Mouse (Mus musculus) midbrain, embryonic 11.5 days (tissue): Measurements from ENCODE around the gene Psmd13. TPM values are rescaled to one million over a fixed set of nuclear protein-coding genes. Genes with fewer than 3 reads are reported as not detected.

Experiments
- ATAC-seq: fragments of 200-750 bp; cut with Nextera tagmentation; 2 replicates; pipeline ENCODE4 v1.8.0; 2017; ENCODE audit warnings: moderate TSS enrichment, moderate library complexity; ENCODE audit not compliant: low FRiP score
- DNase-seq: peaks from one replicate; pipeline ENCODE4 v3.0.0; 2015; ENCODE audit warnings: low spot score; ENCODE audit errors: missing footprints
- H3K27ac ChIP-seq: fragments of 300-500 bp; sonication (generic); 2 replicates; pipeline ENCODE4 v1.5.1; 2014; ENCODE audit warnings: low read depth, low read length
- H3K27me3 ChIP-seq: fragments of 300-500 bp; sonication (generic); 2 replicates; pipeline ENCODE4 v1.6.1; 2014; ENCODE audit warnings: mild to moderate bottlenecking, low read length, moderate library complexity, mixed read lengths; ENCODE audit not compliant: control insufficient read depth, insufficient read depth
- H3K36me3 ChIP-seq: fragments of 300-500 bp; sonication (generic); 2 replicates; pipeline ENCODE4 v1.6.1; 2014; ENCODE audit warnings: mild to moderate bottlenecking, low read length, moderate library complexity, mixed read lengths; ENCODE audit not compliant: control insufficient read depth, insufficient read depth
- H3K4me1 ChIP-seq: fragments of 300-500 bp; sonication (generic); 2 replicates; pipeline ENCODE4 v1.6.1; 2014; ENCODE audit warnings: low read length; ENCODE audit not compliant: control insufficient read depth, insufficient read depth
- H3K4me2 ChIP-seq: fragments of 300-500 bp; sonication (generic); 2 replicates; pipeline ENCODE4 v1.6.1; 2014; ENCODE audit warnings: mild to moderate bottlenecking, moderate library complexity
- H3K4me3 ChIP-seq: fragments of 300-500 bp; sonication (generic); 2 replicates; pipeline ENCODE4 v1.5.1; 2014; ENCODE audit warnings: low read depth, low read length
- H3K9ac ChIP-seq: fragments of 300-500 bp; sonication (generic); 2 replicates; pipeline ENCODE4 v1.6.1; 2014; ENCODE audit warnings: low read length
- H3K9me3 ChIP-seq: fragments of 300-500 bp; sonication (generic); 2 replicates; pipeline ENCODE4 v1.6.1; 2016; ENCODE audit warnings: low read length; ENCODE audit not compliant: control insufficient read depth
- WGBS: fragments of 180-500 bp; shearing (Covaris S2); extraction: QIAGEN DNeasy Blood & Tissue Kit; methylation state at CpG from one replicate; pipeline ENCODE4 v1.1.7; 2014; 5-methylcytosine and 5-hydroxymethylcytosine counted together
- polyA plus RNA-seq: library from polyadenylated mRNA; unstranded; fragments of >200 nt; fragmentation: Nextera tagmentation; extraction: Ambion mirVana; gene quantifications from 2 replicates; pipeline ENCODE4 v1.2.1, GENCODE M21; 2014

Psmd13 gene
- polyA plus RNA-seq: 173 and 182 TPM in 2 replicates

- WGBS: under 1% methylated on average over 59 of the region's 59 CpGs
- H3K27ac ChIP-seq: peak within 1 kb of the TSS; percentile 75
- H3K9ac ChIP-seq: peak within 1 kb of the TSS; percentile 49
- peak; percentile 99 for DNase-seq
- H3K4me2 ChIP-seq: peak within 1 kb of the TSS; percentile 85
- H3K4me3 ChIP-seq: peak within 1 kb of the TSS; percentile 52
- peaks cover 8% of the 10 kb centered on the region for H3K4me1 ChIP-seq
- no peaks in the 10 kb centered on the region for H3K27me3 ChIP-seq
- H3K9me3 ChIP-seq: no peaks in the 10 kb centered on the region
- H3K36me3 ChIP-seq: no peaks in the 10 kb centered on the region
- ATAC-seq: peak; percentile 95
These were observed at the start of gene Psmd13, which contains the start of gene Sirt3 for GRCm38 (mm10) chr7:140881696-140882468. Gene Psmd13 (plus strand): TSS chr7:140881968. Gene Sirt3 (minus strand): TSS chr7:140882309.

GRCm38 (mm10) chr7:140833341-140833740 is 48.4 kb upstream of the Psmd13 start:
- Histone ChIP-seq H3K4me2 (no peak overlapping the region), H3K4me3 (no peak overlapping the region), H3K36me3 (no peaks in the 10 kb centered on the region), H3K4me1 (no peaks in the 10 kb centered on the region), H3K27me3 (no peaks in the 10 kb centered on the region), H3K27ac (no peak overlapping the region), H3K9me3 (no peaks in the 10 kb centered on the region), H3K9ac (no peak overlapping the region)
- no peak for ATAC-seq
- WGBS: 74% methylated on average over 4 of the region's 4 CpGs
- DNase-seq: peak; percentile 47

- no peak for ATAC-seq
- H3K4me1 ChIP-seq: no peaks in the 10 kb centered on the region
- no peaks in the 10 kb centered on the region for H3K27me3 ChIP-seq
- no peaks in the 10 kb centered on the region for H3K9me3 ChIP-seq
- H3K9ac ChIP-seq: no peak within 1 kb of the TSS
- no peaks in the 10 kb centered on the region for H3K36me3 ChIP-seq
- no peak for DNase-seq
- 43% methylated on average over 20 of the region's 20 CpGs for WGBS
- H3K27ac ChIP-seq: no peak within 1 kb of the TSS
- no peak within 1 kb of the TSS for H3K4me3 ChIP-seq
- no peak within 1 kb of the TSS for H3K4me2 ChIP-seq
These were observed 46.6 kb upstream of the Psmd13 start, which contains the start of gene Urah for GRCm38 (mm10) chr7:140834968-140835757. Gene Urah (plus strand): TSS chr7:140835018.

GRCm38 (mm10) chr7:140835758-140836087 is 46.0 kb upstream of the Psmd13 start:
- H3K4me1 ChIP-seq: no peaks in the 10 kb centered on the region
- H3K27ac ChIP-seq: no peak overlapping the region
- ATAC-seq (no peak), DNase-seq (no peak)
- no peak overlapping the region for H3K9ac ChIP-seq
- no peak overlapping the region for H3K4me2 ChIP-seq
- no peaks in the 10 kb centered on the region for H3K9me3 ChIP-seq
- H3K36me3 ChIP-seq: no peaks in the 10 kb centered on the region
- no peaks in the 10 kb centered on the region for H3K27me3 ChIP-seq
- WGBS: 73% methylated on average over 2 of the region's 2 CpGs
- no peak overlapping the region for H3K4me3 ChIP-seq

GRCm38 (mm10) chr7:140836243-140837115 is 45.3 kb upstream of the Psmd13 start:
- H3K9me3 ChIP-seq: no peaks in the 10 kb centered on the region
- ATAC-seq (no peak), DNase-seq (no peak)
- H3K9ac ChIP-seq: no peak overlapping the region
- no peaks in the 10 kb centered on the region for H3K4me1 ChIP-seq
- no peak overlapping the region for H3K4me3 ChIP-seq
- 84% methylated on average over 9 of the region's 9 CpGs for WGBS
- no peaks in the 10 kb centered on the region for H3K27me3 ChIP-seq
- H3K36me3 ChIP-seq: no peaks in the 10 kb centered on the region
- H3K27ac ChIP-seq: no peak overlapping the region
- no peak overlapping the region for H3K4me2 ChIP-seq

GRCm38 (mm10) chr7:140839556-140839955 is 42.2 kb upstream of the Psmd13 start:
- H3K27ac ChIP-seq: no peak overlapping the region
- H3K27me3 ChIP-seq: 0 out of 2 replicates have a peak, but pooled peaks cover 2% of the 10 kb centered on the region
- no peaks in the 10 kb centered on the region for H3K36me3 ChIP-seq
- no peak overlapping the region for H3K4me2 ChIP-seq
- WGBS: 69% methylated on average over 5 of the region's 5 CpGs
- ATAC-seq (no peak), DNase-seq (peak; percentile 76)
- H3K4me3 ChIP-seq: no peak overlapping the region
- no peaks in the 10 kb centered on the region for H3K4me1 ChIP-seq
- H3K9me3 ChIP-seq: no peaks in the 10 kb centered on the region
- no peak overlapping the region for H3K9ac ChIP-seq

- Histone ChIP-seq H3K36me3 (no peaks in the 10 kb centered on the region), H3K4me2 (no peak overlapping the region), H3K9me3 (no peaks in the 10 kb centered on the region), H3K9ac (no peak overlapping the region), H3K27me3 (0 out of 2 replicates have a peak, but pooled peaks cover 2% of the 10 kb centered on the region), H3K4me3 (no peak overlapping the region), H3K27ac (no peak overlapping the region), H3K4me1 (no peaks in the 10 kb centered on the region; the same call in 1 of the 2 replicates)
- peak; percentile 62 for DNase-seq
- 39% methylated on average over 19 of the region's 19 CpGs for WGBS
- ATAC-seq: no peak
These were observed 40.7 kb upstream of the Psmd13 start for GRCm38 (mm10) chr7:140840750-140841735.

- no peak overlapping the region for H3K4me2 ChIP-seq
- no peak overlapping the region for H3K9ac ChIP-seq
- 86% methylated on average over 7 of the region's 7 CpGs for WGBS
- DNase-seq (peak; percentile 74), ATAC-seq (no peak)
- H3K4me3 ChIP-seq: no peak overlapping the region
- H3K36me3 ChIP-seq: no peaks in the 10 kb centered on the region
- no peaks in the 10 kb centered on the region; the same call in 1 of the 2 replicates for H3K4me1 ChIP-seq
- H3K27ac ChIP-seq: no peak overlapping the region
- 0 out of 2 replicates have a peak, but pooled peaks cover 2% of the 10 kb centered on the region for H3K27me3 ChIP-seq
- no peaks in the 10 kb centered on the region for H3K9me3 ChIP-seq
These were observed 38.0 kb upstream of the Psmd13 start for GRCm38 (mm10) chr7:140843806-140844205.
